Mouse (Mus musculus) liver, embryonic 13.5 days (tissue): ENCODE measurements around the gene Cpt1c. TPM values are rescaled to one million over a fixed set of nuclear protein-coding genes. Genes with fewer than 3 reads are reported as not detected.

Experiments
- ATAC-seq: fragments of 200-750 bp; cut with Nextera tagmentation; 2 replicates; pipeline ENCODE4 v1.8.0; 2017; ENCODE audit warnings: low read depth, mild to moderate bottlenecking, moderate number of reproducible peaks, moderate library complexity
- DNase-seq: peaks from one replicate; pipeline ENCODE4 v3.0.0; 2022
- H3K27ac ChIP-seq: fragments of 300-500 bp; sonication (generic); 2 replicates; pipeline ENCODE4 v1.5.1; 2015; ENCODE audit warnings: moderate library complexity, mild to moderate bottlenecking, inconsistent platforms
- H3K27me3 ChIP-seq: fragments of 300-500 bp; sonication (generic); 2 replicates; pipeline ENCODE4 v1.6.1; 2015; ENCODE audit warnings: mild to moderate bottlenecking, inconsistent platforms
- H3K36me3 ChIP-seq: fragments of 300-500 bp; sonication (generic); 2 replicates; pipeline ENCODE4 v1.6.1; 2015; ENCODE audit warnings: mild to moderate bottlenecking, inconsistent platforms
- H3K4me1 ChIP-seq: fragments of 300-500 bp; sonication (generic); replicated peaks from 2 replicates; pipeline ENCODE4 v1.6.1; 2015; ENCODE audit warnings: inconsistent platforms
- H3K4me2 ChIP-seq: fragments of 300-500 bp; sonication (generic); 2 replicates; pipeline ENCODE4 v1.6.1; 2015; ENCODE audit warnings: inconsistent platforms, mild to moderate bottlenecking, moderate library complexity
- H3K4me3 ChIP-seq: fragments of 300-500 bp; sonication (generic); replicated peaks from 2 replicates; pipeline ENCODE4 v1.5.1; 2015; ENCODE audit warnings: mild to moderate bottlenecking, inconsistent platforms
- H3K9ac ChIP-seq: fragments of 300-500 bp; sonication (generic); 2 replicates; pipeline ENCODE4 v1.6.1; 2015; ENCODE audit warnings: mild to moderate bottlenecking, inconsistent platforms
- H3K9me3 ChIP-seq: fragments of 300-500 bp; sonication (generic); replicated peaks from 2 replicates; pipeline ENCODE4 v1.6.1; 2016; ENCODE audit warnings: inconsistent platforms
- WGBS: fragments of 180-500 bp; shearing (Covaris S2); methylation state at CpG from one replicate; pipeline ENCODE4 v1.1.7; 2015; ENCODE audit not compliant: insufficient replicate concordance; 5-methylcytosine and 5-hydroxymethylcytosine counted together
- polyA plus RNA-seq: library from polyadenylated mRNA; unstranded; fragments of >200 nt; fragmentation: Nextera tagmentation; extraction: Ambion mirVana; gene quantifications from 2 replicates; pipeline ENCODE4 v1.2.1, GENCODE M21; 2015

The Cpt1c gene
- polyA plus RNA-seq, 1 experiment from 2014 or later: 2.3 TPM

DNA sequence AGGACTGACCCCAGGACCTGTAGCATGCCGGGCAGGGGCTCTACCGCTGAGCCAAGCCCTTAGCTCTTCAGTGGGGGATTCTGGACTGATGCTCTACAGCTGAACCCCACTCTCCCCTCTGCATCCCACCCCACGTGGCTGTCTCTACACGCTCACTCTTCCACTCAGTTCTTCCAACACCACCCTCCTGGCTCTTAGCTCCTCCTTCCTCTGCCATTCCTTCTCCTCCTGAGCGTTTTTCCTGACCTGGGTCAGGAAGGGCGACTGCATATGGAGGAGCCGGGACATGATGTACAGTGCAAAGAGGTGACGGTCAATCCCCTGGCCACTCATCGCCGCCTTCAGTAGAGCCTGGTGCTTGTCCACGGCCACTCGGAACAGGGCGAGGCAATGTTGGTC, 14.1 kb downstream of the Cpt1c start:
- Histone ChIP-seq H3K4me2 (no peak overlapping the region), H3K4me1 (peaks cover 20% of the 10 kb centered on the region), H3K27me3 (no peaks in the 10 kb centered on the region), H3K27ac (no peak overlapping the region), H3K9me3 (no peaks in the 10 kb centered on the region), H3K36me3 (no peaks in the 10 kb centered on the region), H3K9ac (no peak overlapping the region), H3K4me3 (no peak overlapping the region)
- 72% methylated on average over 13 of the region's 13 CpGs for WGBS
- ATAC-seq (no peak), DNase-seq (no peak)

DNA sequence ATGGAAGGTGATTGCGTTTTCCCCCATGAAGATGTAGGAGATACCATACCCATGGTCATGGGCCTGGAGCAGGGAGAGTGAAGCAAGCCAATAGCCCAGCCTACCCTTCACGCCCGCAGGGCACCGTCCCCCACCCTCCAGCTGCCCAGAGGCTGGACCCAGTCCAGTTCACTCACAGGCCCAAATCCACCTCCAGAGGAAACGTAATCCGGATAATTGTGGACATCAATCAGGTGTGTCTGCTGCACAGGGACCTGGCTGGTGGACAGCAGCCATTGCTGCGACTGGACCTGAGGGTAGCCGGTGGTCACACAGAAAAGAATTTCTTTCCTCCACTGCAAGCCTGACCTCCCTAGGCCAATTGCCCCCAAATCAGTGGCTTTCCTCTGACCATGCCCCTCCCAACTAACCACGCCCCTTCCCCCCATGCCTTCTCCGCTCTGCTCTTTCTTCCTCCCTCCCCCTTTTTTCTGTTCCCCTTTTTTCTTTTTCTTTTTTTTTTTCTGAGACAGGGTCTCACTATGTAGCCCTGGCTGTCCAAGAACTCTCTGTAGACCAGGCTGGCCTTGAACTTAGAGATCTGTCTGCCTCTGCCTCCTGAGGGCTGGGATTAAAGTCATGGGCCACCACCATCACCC, 14.7 kb downstream of the Cpt1c start:
- WGBS: 63% methylated on average over 10 of the region's 10 CpGs
- no peak overlapping the region for H3K4me2 ChIP-seq
- H3K9ac ChIP-seq: no peak overlapping the region
- ATAC-seq: no peak
- no peaks in the 10 kb centered on the region for H3K36me3 ChIP-seq
- H3K27ac ChIP-seq: no peak overlapping the region
- H3K9me3 ChIP-seq: no peaks in the 10 kb centered on the region
- DNase-seq: no peak
- H3K27me3 ChIP-seq: no peaks in the 10 kb centered on the region
- H3K4me3 ChIP-seq: no peak overlapping the region
- H3K4me1 ChIP-seq: peaks cover 20% of the 10 kb centered on the region

GRCm38 (mm10) chr7:44959281-44959680, 15.4 kb downstream of the Cpt1c start:
- no peak overlapping the region for H3K4me2 ChIP-seq
- H3K4me3 ChIP-seq: no peak overlapping the region
- ATAC-seq (no peak), DNase-seq (no peak)
- H3K9me3 ChIP-seq: no peaks in the 10 kb centered on the region
- H3K27ac ChIP-seq: no peak overlapping the region
- H3K4me1 ChIP-seq: peaks cover 20% of the 10 kb centered on the region
- no peaks in the 10 kb centered on the region for H3K27me3 ChIP-seq
- whole genome bisulfite sequencing: 55% methylated on average over 8 of the region's 8 CpGs
- H3K9ac ChIP-seq: no peak overlapping the region
- no peaks in the 10 kb centered on the region for H3K36me3 ChIP-seq

DNA sequence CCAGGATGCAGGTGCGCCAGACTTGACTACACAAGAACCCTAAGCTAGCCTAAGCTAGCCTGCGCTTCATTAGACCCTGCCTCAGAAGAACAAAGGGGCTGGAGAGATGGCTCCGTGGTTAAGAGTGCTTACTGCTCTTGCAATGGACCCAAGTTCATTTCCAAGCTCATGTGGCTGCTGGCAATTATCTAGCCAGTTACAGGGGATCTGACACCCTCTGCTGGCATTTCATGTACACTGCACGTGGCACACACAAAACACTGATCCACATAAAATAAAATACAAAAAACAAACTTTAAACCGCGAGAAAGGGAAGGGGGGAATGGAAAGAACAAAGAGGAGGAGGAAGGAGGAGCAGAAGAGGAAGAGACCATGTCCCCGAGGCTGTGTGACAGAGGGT, 16.4 kb downstream of the Cpt1c start:
- Histone ChIP-seq H3K9me3 (no peaks in the 10 kb centered on the region), H3K9ac (no peak overlapping the region), H3K27ac (no peak overlapping the region), H3K36me3 (no peaks in the 10 kb centered on the region), H3K4me3 (no peak overlapping the region), H3K4me1 (peaks cover 25% of the 10 kb centered on the region), H3K4me2 (no peak overlapping the region), H3K27me3 (no peaks in the 10 kb centered on the region)
- WGBS: 27% methylated on average over 7 of the region's 7 CpGs
- DNase-seq: no peak
- no peak for ATAC-seq

- Histone ChIP-seq H3K27ac (no peak overlapping the region), H3K4me1 (peaks cover 26% of the 10 kb centered on the region), H3K4me2 (no peak overlapping the region), H3K27me3 (no peaks in the 10 kb centered on the region), H3K9me3 (no peaks in the 10 kb centered on the region), H3K9ac (no peak overlapping the region), H3K36me3 (no peaks in the 10 kb centered on the region), H3K4me3 (no peak overlapping the region)
- ATAC-seq (no peak), DNase-seq (no peak)
- 71% methylated on average over 20 of the region's 20 CpGs for WGBS
Measured at GRCm38 (mm10) chr7:44957183-44957835, 17.3 kb downstream of the Cpt1c start.

DNA sequence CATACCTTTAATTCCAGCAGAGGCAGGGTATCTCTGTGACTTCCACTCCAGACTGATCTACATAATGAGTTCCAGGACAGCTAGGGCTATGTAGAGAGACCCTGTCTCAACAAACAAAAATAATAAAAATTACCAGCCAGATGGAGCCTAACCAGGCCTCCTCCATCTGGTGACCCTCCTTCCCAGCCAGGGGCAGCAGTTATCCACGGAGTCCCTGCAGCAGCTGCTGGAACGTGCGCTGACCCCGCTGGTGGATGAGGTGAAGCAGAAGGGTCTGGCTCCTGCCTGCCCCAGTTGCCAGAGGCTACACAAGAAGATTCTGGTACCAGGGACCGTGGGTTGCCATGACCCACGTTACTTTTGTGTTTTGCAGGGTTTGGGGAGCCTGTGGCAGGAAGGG, 18.4 kb downstream of the Cpt1c start:
- 72% methylated on average over 6 of the region's 6 CpGs for WGBS

GRCm38 (mm10) chr7:44955628-44956027, 19.0 kb downstream of the Cpt1c start:
- no peak for DNase-seq
- Histone ChIP-seq H3K9ac (no peak overlapping the region), H3K27ac (no peak overlapping the region), H3K4me2 (no peak overlapping the region), H3K9me3 (no peaks in the 10 kb centered on the region), H3K36me3 (no peaks in the 10 kb centered on the region), H3K4me1 (peaks cover 35% of the 10 kb centered on the region), H3K4me3 (no peak overlapping the region), H3K27me3 (peaks cover 14% of the 10 kb centered on the region)
- WGBS: 40% methylated on average over 5 of the region's 5 CpGs
- ATAC-seq: no peak

More for the DNA sequence above, 18.4 kb downstream of the Cpt1c start:
- Histone ChIP-seq H3K9ac (no peak overlapping the region), H3K36me3 (no peaks in the 10 kb centered on the region), H3K4me1 (peaks cover 33% of the 10 kb centered on the region), H3K4me3 (no peak overlapping the region), H3K9me3 (no peaks in the 10 kb centered on the region), H3K27me3 (peaks cover 8% of the 10 kb centered on the region), H3K27ac (no peak overlapping the region), H3K4me2 (no peak overlapping the region)
- ATAC-seq (no peak), DNase-seq (no peak)

- H3K9me3 ChIP-seq: no peaks in the 10 kb centered on the region
- H3K27ac ChIP-seq: no peak overlapping the region
- 72% methylated on average over 12 of the region's 12 CpGs for WGBS
- H3K36me3 ChIP-seq: no peaks in the 10 kb centered on the region
- peaks cover 27% of the 10 kb centered on the region for H3K4me1 ChIP-seq
- ATAC-seq (no peak), DNase-seq (no peak)
- peaks cover 28% of the 10 kb centered on the region for H3K27me3 ChIP-seq
- H3K4me2 ChIP-seq: no peak overlapping the region
- H3K9ac ChIP-seq: no peak overlapping the region
- no peak overlapping the region for H3K4me3 ChIP-seq
Measured at GRCm38 (mm10) chr7:44954091-44954885, 20.4 kb downstream of the Cpt1c start.

GRCm38 (mm10) chr7:44953561-44953960, 21.1 kb downstream of the Cpt1c start:
- Histone ChIP-seq H3K4me3 (no peak overlapping the region), H3K27ac (no peak overlapping the region), H3K9me3 (no peaks in the 10 kb centered on the region), H3K36me3 (no peaks in the 10 kb centered on the region), H3K27me3 (peaks cover 35% of the 10 kb centered on the region), H3K9ac (no peak overlapping the region), H3K4me1 (peaks cover 26% of the 10 kb centered on the region), H3K4me2 (no peak overlapping the region)
- DNase-seq: no peak
- ATAC-seq: no peak
- WGBS: 55% methylated on average over 14 of the region's 14 CpGs

DNA sequence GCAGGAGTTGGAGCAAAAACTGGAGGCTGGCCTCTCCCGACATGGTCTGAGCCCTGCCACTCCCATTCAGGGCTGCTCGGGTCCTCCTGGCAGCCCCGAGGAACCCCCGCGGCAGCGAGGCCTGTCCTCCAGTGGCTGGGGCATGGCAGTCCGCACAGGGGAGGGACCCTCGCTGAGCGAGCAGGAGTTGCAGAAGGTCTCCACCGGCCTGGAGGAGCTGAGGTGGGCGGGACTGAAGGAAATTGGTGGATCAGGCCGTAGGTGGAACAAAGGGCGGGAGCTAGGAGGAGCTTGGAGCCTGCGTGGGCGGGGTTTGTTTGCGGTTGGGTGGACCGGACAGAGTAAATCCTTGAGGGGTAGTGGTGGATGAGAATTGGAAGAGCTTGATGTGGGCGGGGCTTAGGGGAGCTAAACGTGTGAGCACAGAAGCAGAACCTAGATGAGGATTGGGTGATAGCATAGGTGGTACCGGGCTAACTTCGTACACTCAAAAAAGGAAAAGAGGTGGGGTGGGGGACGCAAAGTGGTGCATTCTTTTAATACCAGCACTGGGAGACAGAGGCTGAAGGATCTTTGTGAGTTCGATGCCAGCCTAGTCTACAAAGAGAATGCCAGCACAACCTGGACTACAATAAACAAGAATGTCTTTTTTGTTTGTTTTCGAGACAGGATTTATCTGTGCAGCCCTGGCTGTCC, 21.9 kb downstream of the Cpt1c start:
- H3K27me3 ChIP-seq: peaks cover 43% of the 10 kb centered on the region
- H3K4me1 ChIP-seq: peaks cover 26% of the 10 kb centered on the region
- ATAC-seq (peak; percentile 82), DNase-seq (peak; percentile 90)
- 6% methylated on average over 24 of the region's 24 CpGs for WGBS
- peak overlapping the region; percentile 66 for H3K4me3 ChIP-seq
- no peaks in the 10 kb centered on the region for H3K9me3 ChIP-seq
- no peaks in the 10 kb centered on the region for H3K36me3 ChIP-seq
- peak overlapping the region; percentile 70 for H3K9ac ChIP-seq
- peak overlapping the region; percentile 98 for H3K4me2 ChIP-seq
- H3K27ac ChIP-seq: peak overlapping the region; percentile 72

DNA sequence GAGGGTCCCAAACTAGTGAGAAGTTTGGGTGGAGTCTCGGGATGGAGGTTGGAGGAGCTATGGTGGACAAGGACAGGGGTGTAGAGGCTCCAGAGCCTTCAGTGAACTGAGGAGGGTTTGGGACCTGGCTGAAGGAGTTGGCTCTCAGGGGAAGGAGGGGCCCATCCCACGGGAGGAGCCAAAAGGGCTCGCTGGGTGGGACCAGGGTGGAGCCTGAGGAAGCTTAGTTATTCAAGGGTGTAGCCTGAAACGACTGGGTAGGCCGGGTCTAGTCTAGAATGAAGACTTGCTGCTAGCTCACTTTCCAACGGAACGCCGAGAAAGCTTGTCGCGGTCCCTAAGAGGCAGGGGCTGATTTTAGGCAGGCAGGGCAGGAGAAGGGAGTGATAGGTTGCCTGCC, 22.7 kb downstream of the Cpt1c start:
- under 1% methylated on average over 10 of the region's 10 CpGs for WGBS
- peak overlapping the region; percentile 70 for H3K9ac ChIP-seq
- peak overlapping the region; percentile 66 for H3K4me3 ChIP-seq
- H3K27ac ChIP-seq: peak overlapping the region; percentile 72
- H3K4me2 ChIP-seq: peak overlapping the region; percentile 98
- H3K9me3 ChIP-seq: no peaks in the 10 kb centered on the region
- peaks cover 26% of the 10 kb centered on the region for H3K4me1 ChIP-seq
- ATAC-seq (peak; percentile 85), DNase-seq (peak; percentile 75)
- H3K36me3 ChIP-seq: no peaks in the 10 kb centered on the region
- H3K27me3 ChIP-seq: peaks cover 51% of the 10 kb centered on the region
